Mouse (Mus musculus) cerebellum, adult 11-12 months (tissue): ENCODE results near the gene Gm28041.
"Not testable (repeated sequence)": the region's sequence is repeated elsewhere in the genome, so short reads cannot be mapped to it uniquely, and the experiment has no call there.

Experiments
- DNase-seq: peaks from one replicate; pipeline ENCODE4 v3.0.0; 2022

Gm28041 gene

DNA sequence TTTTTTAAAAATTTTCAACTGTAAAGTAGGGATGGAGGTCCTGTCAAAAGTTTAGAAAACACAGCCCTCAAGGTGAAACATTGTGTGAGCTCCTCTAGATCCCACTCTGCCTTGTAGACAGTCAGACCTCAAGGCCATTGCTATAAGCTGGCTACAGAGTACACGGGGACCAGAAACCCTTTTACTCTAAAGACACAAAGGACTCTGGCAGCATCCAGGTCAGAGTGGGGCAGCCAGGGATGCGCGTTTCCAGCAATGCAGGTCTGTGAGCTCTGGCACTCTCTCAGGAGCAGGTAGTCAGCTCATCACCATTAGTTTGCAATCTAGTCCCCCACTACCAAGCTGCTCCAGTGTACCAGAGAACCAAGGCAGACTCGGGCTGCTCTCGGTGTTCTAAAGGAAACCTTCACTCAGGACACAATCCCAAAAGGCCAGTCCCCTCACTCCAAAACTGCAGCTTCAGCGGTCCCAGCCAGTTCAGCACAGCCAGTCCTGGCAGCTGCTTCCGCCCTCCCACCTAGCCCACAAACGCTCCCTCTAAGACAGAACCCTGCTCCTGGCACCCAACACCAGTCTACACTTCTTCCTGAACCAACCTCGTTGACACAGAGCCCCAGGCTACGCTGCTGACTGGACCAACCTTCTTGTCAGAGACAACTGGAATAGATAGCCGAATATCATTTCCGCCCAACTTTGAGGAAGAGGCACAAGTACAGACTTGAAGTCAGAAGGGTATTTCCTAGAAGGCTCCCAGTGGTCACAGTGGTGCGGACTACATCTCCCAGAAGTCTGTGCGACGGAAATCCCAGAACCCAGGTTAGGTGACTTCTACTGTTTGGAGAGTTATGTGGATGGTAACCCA lies at the start of gene Gm28041, which contains the start of gene Zfp456:
Gm28041 (minus strand) TSS at position 684 of the 862 bp plus-strand sequence.
Zfp456 (minus strand) TSS at position 761 of the 862 bp plus-strand sequence.
- not testable (repeated sequence) for DNase-seq

DNA sequence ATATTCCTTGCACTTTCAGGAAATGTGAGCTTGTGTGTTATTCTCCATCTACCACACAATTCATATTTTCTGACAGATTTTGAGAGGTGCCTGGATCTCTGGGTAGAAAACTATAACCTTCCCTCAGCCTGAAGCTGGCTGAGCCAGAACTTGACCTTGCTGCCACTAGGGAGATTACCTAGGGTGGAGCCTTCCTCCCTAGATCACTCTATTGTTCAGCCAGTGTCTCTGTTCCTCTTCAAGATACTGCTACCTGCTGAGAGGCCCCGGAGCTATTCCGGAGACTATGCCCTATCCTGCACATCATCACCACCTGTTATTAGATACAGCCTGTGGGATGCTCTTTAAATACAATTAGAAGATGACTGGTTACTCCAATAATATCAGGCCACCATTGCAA lies 47.0 kb upstream of the Gm28041 start:
- DNase-seq = not testable (repeated sequence)

DNA sequence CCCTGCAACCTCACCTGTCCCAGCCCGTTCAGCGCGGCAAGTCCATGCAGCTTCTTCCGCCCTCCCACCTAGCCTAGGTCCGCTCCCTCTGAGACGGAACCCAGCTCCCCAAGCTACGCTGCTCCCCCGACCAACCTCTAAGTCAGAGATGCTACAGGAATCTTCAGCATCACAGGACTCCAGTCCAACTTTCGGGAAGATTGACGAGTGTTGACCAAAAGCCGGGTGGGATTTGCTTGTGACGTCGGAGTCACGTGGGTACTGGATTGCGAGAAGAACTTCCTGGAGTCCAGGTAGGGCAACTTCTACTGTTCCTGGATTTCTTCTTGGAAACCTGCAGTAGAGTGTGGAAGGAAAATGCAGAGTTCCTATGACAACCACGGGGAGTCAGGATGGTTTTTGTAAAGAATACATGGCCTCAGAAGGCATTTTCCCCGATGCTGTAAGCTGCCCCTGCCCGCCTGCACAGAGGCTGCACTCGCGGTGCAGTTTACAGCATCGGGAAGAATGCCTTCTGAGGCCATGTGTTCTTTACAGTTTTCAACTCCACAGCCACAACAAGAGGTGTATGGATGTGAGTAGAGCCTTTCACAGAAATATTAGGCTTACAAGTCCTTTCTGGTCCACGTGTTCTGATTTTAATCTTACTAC lies 45.8 kb upstream of the Gm28041 start, which contains the start of gene Zfp459:
Zfp459 (minus strand) TSS at position 212 of the 651 bp plus-strand sequence.
- DNase-seq = peak; percentile 18

DNA sequence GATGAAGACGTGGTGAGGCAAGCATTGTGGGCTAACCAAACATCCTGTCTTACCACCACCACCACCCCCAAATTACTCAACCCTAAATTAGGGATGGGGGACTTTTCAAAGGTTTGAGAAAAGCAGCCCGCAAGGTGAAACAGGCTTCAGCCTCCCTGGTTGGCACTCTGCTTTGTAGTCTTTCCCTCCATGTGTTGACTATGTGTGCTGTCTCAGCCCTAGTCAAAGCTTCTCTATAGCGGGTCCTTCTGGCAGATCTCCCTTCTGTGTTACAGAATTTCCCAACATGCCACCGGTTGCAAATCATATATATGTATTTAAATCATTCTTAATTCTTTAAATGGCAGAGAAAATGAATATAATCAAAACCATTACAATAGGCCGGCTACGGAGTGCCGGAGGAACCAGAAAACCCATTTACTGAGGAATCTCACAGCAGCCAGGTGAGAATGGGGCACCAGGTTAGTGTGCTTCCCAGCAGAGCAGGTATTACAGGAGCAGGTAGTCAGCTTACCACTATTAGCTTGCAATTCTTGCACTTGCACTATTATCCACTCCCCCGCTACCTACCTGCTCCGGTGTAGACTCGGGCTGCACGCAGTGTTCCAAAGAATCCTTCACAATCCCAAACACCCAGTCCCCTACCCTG lies 45.1 kb upstream of the Gm28041 start:
- DNase-seq = no peak

DNA sequence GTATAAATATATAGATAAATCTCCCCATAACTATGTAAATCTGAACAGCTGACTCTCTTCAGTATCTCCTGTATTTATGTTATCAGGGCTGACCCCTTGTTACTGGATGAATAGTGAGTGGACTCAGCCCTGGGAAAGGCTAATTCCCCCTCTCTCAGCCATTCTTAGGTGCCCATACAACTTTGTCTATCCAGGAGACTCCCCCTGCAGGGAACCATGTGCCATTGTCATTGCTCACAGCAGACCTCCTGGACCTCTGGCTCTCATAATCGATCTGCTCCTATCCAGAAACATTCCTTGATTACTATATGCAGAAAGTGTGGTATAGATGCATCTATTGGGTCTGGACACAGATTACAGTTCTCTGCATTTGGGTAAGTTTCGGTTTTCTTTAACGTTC lies 41.3 kb upstream of the Gm28041 start:
- DNase-seq = no peak

DNA sequence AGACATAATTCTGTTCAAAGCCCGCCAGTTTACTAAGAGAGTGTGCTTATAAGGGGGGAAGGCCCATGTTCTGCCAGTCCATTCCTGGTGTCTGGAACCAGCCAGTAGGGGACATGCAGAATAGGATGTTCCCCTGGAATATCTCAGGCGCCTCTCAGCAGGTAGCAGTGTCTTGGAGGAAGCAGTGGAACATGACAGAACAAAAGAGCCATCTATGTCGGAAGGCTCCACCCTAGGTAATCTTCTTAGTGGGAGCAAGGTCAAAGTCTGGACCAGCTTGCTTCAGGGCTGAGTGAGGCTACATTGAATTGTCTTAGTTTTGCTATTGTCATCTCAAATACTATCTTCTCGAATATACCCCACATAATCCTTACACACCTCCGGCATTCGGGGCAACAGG lies 40.2 kb upstream of the Gm28041 start:
- DNase-seq = no peak

DNA sequence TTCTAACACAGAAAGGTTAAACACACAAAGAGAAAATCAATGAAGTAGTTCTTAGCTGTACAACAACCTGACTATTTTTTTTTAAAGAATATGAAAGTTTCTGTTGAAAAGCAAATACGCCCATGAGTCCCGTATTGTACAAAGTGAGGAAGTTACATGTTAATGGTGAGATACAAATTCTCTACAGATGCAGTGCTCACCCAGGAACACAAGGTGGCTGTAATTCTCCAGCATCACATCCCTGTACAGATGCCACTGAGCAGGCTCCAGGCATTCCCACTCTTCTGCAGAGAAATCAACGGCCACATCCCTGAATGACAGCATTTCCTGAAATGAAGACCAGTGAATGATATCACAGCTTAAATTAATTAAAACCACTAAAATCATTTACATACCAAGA lies 38.1 kb upstream of the Gm28041 start:
- not testable (repeated sequence) for DNase-seq

DNA sequence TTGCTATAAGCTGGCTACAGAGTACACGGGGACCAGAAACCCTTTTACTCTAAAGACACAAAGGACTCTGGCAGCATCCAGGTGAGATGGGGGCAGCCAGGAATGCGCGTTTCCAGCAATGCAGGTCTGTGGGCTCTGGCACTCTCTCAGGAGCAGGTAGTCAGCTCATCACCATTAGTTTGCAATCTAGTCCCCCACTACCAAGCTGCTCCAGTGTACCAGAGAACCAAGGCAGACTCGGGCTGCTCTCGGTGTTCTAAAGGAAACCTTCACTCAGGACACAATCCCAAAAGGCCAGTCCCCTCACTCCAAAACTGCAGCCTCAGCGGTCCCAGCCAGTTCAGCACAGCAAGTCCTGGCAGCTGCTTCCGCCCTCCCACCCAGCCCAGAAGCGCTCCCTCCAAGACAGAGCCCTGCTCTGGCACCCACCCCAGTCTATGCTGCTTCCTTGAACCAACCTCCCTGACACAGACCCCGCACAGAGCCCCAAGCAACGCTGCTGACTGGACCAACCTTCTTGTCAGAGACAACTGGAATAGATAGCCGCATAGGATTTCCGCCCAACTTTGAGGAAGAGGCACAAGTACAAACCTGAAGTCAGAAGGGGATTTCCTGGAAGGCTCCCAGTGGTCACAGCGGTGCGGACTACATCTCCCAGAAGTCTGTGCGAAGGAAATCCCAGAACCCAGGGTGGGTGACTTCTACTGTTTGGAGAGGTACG lies 23.8 kb upstream of the Gm28041 start, which contains the start of gene Zfp429:
Zfp429 (minus strand) TSS at position 637 of the 721 bp plus-strand sequence.
- DNase-seq = peak; percentile 56

DNA sequence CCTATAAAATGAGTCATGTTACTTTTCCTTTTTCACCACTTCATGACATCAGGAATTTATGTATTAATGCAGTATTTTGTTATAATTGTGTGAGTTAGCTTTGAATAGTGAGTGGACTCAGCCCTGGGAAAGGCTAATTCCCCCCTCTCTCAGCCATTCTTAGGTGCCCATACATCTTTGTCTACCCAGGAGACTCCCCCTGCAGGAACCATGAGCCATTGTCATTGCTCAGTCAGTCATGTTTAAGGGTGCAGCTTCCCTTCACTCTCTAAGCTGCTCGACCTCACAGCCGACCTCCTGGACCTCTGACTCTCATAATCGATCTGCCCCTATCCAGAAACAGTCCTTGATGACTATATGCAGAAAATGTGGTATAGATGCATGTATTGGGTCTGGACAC lies 722 bp upstream of the Gm28041 start:
- not testable (repeated sequence) for DNase-seq

DNA sequence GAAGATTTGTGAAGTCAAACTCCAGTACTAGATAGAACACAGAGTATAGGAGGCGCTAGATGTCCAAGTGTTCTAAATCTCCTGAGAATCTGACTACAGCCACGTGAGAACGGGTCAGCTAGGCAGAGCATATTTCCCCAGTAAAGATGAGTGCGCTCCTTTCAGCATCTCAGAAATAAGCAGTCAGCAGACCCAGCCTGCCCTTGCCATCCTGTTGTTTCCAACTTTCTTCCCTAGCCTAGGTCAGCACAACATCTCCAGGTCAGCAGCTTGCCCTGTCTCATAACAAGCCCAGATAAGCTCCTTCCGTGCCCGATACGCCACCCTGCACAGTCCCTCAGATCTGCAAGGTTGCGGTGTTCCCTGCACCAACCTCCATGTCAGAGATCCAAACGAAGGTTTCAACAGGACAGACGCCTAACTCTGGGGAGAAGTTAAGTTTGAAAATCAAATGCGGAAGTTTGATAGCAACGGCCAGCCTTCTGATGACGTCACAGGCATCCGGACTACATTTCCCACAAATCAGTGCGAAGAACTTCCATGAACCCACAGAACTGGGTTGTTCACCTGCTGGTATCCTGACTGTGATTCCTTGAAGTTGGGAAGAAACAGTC lies 15.3 kb downstream of the Gm28041 start, which contains the start of the genes Gm28044 and Zfp953:
Gm28044 (minus strand) TSS at position 406 of the 614 bp plus-strand sequence.
Zfp953 (minus strand) TSS at position 475 of the 614 bp plus-strand sequence.
- peak; percentile 84 for DNase-seq

DNA sequence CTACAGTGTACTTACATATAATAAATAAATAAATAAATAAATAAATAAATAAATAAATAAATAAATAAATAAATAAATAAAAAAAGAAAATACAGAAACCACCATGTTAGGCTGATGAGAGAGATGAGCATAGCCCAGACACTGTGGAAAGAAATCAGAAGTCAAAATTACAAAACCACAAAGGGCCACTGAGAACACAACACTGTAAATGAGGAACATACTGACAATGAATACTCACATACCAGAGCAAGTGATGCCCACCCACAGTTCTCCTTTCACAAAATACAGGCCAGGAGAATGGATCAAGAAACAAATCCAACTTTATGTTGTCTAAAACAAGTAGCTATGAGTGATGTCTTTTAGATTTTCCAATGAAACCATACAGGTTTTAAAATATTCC lies 23.7 kb downstream of the Gm28041 start:
- DNase-seq = no peak

DNA sequence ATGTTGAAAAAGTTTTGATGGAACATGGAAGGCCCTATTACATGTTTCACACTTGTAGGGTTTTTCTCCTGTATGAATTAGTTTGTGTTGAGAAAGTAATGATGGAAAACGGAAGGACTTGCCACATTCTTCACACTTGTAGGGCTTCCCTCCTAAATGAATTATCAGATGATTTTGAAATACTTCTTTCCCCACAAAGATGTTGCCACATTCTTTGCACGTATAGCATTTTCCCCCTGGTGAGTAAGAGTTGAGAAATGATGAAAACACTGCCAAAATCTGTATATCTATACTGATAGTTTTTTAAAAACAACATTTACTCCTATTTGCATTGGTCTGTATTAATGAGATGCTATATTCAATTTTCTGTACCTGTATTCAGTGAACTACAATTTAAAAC lies 32.1 kb downstream of the Gm28041 start:
- DNase-seq = no peak

DNA sequence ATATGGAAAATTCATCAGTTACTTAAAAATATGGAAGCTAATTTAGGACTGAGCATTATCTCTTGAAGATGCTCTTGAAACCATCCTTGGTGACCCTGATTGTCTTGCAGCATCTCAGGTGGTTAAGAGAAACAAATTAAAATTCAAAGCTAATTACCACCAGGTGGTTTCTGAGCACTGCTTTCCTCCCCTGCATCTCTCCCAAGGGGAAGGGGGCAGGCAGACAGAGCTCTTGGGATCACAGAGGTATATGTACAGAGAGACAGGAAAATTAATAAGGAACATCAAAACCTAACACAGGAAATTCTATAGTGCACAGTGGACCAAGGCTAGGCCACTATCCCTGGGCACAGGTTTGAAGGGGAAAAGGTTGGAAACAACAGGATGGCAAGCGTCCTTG lies 42.7 kb downstream of the Gm28041 start:
- no peak for DNase-seq

DNA sequence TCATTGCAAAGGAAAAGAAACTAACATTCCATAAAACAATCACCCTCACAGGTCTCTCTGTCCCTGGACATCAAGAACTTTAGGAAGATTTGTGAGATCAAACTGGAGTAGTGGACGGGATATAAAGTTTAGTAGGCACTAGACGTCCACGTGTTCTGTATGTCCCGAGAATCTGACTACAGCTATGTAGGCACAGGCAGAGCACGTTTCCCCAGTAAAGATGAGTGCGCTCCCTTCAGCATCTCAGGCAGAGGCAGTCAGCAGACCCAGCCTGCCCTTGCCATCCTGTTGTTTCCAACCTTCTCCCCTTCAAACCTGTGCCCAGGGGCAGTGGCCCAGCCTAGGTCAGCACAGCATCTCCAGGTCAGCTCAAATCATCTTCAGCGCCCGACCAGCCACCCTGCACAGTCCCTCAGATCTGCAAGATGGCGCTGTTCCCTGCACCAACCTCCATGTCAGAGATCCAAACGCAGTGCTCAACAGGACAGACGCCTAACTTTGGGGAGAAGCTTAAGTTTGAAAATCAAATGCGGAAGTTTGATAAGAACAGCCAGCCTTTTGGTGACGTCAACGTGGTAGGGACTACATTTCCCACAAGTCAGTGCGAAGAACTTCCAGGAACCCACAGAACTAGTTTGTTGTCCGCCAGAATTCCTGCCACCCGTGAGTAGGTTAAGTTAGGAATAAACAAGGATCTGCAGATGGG lies 43.4 kb downstream of the Gm28041 start, which contains the start of gene Zfp595:
Zfp595 (minus strand) TSS at position 552 of the 706 bp plus-strand sequence.
- peak; percentile 77 for DNase-seq

DNA sequence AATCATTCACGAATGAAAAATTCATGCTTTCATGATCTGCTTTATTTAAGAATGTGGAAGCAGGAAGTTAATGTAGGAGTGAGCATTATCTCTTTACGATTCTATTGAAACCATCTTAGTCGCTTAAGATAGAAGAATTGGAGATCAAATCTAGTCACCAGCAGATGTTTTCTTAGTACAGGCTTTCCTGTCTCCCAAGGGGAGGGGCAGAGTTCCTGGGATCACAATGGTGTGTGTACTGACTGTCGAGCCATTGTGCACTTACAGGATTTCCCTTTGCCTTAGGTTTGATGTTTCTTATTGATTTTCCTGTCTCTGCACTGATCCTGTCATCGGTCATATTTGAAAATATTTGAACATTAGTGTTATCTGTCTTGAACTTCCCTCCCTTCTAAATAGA lies 68.8 kb downstream of the Gm28041 start:
- DNase-seq = peak; percentile 11

DNA sequence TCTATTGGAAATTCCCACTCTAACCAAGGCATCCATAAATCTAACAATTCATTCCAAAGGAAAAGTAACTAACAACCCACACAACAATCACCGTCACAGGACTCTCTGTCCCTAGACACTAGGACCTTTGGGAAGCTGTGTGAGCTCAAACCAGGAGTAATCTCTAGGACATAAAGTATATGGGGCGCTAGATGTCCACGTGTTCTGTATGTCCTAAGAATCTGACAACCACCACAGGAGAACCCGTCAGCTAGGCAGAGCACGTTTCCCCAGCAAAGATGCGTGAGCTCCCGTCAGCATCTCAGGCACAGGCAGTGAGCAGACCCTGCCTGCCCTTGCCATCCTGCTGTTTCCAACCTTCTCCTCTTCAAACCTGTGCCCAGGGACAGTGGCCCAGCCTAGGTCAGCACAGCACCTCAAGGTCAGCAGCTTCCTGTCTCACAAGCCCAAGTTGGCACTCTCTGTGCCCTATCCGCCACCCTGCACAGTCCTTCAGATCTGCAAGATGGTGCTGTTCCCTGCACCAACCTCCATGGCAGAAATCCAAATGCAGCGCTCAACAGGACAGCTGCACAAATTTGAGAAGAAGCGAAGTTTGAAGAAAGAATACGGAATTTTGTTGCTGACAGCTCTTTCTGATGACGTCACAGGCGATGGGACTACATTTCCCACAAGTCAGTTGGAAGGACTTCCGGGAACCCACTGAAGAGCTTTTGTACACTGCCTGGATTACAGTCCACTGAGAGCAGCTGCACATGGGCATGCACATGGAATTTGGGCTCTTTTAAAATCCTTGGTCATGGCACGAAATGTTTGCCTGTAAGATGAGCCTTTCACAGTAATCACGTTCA lies 69.5 kb downstream of the Gm28041 start, which contains the start of gene Zfp457:
Zfp457 (minus strand) TSS at position 664 of the 851 bp plus-strand sequence.
- DNase-seq = peak; percentile 90
